Mouse (Mus musculus): ENCODE results near the gene Smarcc1.

Gene Smarcc1

DNA sequence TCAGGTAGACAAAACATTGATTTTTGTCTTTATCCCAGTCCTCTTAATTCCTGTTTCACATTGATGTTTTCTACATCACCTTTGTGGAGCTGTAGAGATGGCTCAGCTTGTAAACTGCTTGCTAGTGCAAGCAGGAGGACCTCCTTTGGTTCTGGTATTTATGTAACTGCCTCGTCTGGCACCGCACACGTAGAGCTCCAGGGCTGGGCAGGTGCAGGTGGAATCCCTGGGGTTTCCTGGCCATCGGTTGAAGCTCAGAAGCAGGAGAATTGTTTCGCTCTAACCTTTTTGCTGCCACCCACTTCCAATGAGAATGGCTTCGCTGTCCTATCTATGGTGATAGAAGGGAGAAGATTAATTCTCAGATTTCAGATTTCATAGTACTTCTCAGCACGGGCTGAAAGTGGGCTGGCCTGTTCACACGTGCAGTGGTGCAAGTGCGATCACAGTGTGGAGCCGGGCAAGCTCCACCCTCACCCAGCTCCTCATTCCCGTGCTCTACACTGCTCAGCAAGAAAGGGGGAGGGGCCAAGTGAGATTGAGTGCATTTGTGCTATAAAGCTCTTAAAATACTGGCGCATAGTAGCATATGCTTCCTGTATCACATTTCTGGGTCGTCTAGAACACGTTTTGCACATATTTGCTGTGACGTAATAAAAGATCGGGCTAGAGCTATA is 113.0 kb downstream of the Smarcc1 start:
- DNase-seq (ENCODE audit: low read depth, low spot score) = no peak

DNA sequence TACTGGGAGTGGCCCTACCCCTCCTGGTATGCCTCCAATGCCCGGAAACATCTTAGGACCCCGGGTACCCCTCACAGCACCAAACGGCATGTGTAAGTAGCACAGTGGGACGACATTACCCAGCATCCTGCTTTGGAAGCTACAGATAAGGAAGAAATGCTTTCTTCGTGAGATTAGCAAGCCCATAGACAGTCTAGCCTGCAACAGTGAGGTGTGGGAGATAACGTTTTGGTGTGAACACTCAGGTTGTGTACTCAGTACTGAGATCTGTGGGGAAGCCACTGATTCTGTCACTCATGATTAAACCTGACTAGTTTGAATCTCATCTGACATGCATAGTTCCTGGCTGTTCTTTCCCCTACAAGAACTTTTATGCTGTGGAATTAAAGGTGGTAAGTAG is 117.5 kb downstream of the Smarcc1 start:
- no peak for DNase-seq (ENCODE audit: low read depth, low spot score)

- DNase-seq (ENCODE audit: low read depth, low spot score) = no peak
These were observed 125.8 kb downstream of the Smarcc1 start, which contains the start of gene Cspg5 for GRCm38 (mm10) chr9:110243221-110243833. Gene Cspg5 (plus strand): TSS chr9:110243783.

- DNase-seq (ENCODE audit: low read depth, low spot score) = no peak
These were observed 127.0 kb downstream of the Smarcc1 start for GRCm38 (mm10) chr9:110244567-110244888.

DNA sequence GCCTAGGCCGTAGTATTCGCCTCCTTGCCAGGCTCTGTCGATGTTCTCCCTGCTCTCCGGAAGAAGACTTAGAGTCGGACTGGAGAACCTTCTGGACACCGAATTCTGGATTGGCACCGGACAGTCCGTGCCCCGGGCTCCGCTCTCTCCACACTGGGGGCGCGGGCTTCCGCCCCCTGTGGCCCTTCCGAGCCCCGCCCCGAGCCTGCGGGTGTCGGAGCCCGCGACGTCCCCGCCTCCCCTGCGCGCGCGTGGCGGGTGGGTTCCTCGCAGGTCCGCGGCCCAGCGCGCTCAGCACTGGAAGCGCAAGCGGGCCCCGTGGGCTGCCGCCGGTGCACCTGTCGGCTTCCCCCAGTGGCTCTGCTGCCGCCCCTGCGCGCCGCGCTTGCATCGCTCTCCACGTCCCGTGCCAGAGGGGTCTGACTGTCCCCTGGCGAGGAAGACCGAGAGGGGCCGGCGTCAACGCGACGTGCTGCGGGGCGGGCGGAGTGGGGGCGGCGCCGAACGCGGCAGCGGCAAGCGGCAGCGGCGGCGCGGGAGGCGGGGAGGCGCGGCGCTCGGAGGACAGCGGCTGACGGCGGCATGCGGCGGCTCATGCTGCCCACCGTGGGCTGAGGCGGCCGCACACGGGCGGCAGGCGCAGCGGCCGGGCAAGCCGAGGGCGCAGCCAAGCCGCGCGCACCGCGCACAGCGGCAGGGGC is 127.5 kb downstream of the Smarcc1 start:
- no peak for DNase-seq (ENCODE audit: low read depth, low spot score)

DNA sequence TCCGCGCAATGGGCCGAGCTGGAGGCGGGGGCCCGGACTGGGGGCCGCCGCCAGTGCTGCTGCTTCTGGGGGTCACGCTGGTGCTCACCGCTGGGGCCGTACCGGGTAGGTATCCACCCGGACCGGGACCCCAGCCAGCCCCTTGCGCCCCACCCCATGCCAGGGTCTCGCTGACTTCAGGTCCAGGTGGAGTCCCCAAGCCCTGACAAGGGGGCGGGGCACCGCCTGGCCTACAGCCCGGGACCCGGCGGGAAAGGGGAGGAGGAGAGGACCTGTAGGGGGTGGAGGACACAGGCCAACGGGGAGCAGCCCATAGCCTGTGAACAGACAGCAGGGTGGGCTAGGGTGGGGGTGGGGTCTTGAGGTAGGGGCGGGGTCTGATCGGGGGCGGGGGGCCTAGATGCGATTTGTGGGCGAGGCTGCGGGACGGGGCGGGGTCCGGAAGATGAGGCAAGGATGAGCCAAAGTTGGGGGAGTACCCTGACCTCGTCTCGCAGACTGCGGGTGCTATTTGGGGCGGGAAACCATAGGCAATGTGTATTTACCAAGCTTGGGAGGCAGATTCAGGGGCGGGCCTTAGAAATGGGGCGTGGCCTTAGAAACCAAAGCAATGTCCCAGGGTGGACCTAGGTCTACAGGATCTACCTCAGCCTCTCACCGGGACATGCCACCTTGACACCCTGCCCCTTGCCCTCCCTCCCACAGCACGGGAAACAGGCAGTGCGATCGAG is 128.2 kb downstream of the Smarcc1 start:
- no peak for DNase-seq (ENCODE audit: low read depth, low spot score)

- DNase-seq (ENCODE audit: low read depth, low spot score) = no peak
These were observed 128.8 kb downstream of the Smarcc1 start for GRCm38 (mm10) chr9:110246321-110246640.

- no peak for DNase-seq (ENCODE audit: low read depth, low spot score)
These were observed 129.5 kb downstream of the Smarcc1 start for GRCm38 (mm10) chr9:110247049-110247448.

DNA sequence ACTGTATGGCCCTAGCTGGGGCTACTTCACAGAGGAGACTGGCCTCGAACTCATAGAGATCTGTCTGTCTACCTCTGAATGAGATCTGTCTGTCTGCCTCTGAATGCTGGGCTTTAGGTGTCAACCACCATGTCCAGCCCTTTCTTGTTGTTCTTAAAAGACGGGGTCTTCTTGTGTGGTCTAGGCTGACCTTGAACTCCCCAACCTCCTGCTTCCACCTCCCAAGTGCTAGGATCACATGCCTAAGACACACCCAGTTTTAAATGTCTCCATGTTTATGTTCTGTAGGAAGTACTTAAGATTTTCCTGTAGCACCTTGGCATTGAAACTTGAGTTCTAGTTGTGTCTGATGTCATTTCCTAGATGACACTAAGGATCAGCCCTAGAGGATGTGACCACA is 131.4 kb downstream of the Smarcc1 start:
- DNase-seq (ENCODE audit: low read depth, low spot score) = no peak

DNA sequence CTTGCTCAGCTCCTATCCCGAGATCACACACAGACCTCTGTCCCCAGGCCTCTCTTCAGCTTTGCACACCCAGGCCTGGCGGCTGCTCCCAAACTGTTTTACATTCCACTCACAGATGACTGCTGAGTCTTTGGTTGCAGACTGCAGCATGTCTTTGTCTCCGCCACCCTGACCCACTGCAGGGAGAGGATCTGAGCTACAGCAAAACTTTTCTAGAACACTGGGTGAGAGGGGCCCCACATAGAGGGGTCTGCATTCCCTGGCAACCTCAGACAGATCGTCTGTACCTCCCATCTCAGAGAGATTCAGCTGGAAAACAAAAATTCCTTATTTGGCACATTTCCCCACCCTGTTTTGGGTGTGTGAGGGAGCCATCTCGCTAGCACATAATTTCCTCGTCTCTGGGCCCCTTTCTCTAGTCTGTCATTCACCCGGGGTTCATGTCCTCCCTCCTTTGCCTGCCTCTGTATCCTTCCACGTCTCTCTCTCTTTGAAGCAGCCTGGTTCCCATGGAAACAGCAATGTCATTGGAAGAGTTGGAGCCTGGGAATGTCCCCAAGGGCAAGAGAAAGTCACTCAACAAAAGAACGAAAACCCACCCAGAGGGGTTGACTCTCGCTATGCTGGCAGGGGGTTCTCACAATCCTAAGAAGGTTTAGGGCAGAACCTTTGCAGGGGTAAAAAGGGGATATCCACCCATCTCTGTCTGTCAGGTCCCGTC is 132.5 kb downstream of the Smarcc1 start:
- DNase-seq (ENCODE audit: low read depth, low spot score) = no peak

DNA sequence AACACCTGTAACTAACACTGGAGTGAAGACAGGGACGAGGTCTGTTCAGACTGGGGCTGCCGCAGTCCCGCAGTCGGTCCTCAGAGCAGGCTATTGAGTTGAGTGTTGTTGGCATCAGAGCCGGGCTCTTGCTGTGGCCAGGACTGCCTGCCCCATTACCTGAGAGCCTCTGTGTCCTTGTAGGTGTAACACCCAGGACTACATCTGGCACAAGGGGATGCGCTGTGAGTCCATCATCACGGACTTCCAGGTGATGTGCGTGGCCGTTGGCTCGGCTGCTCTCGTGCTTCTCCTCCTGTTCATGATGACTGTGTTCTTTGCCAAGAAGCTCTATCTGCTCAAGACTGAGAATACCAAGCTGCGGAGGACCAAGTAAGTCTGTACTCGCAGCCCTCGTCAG is 133.3 kb downstream of the Smarcc1 start:
- DNase-seq (ENCODE audit: low read depth, low spot score) = no peak

- no peak for DNase-seq (ENCODE audit: low read depth, low spot score)
These were observed 138.0 kb downstream of the Smarcc1 start for GRCm38 (mm10) chr9:110255407-110256019.

GRCm38 (mm10) chr9:110258646-110259045 is 141.1 kb downstream of the Smarcc1 start:
- DNase-seq (ENCODE audit: low read depth, low spot score) = no peak

DNA sequence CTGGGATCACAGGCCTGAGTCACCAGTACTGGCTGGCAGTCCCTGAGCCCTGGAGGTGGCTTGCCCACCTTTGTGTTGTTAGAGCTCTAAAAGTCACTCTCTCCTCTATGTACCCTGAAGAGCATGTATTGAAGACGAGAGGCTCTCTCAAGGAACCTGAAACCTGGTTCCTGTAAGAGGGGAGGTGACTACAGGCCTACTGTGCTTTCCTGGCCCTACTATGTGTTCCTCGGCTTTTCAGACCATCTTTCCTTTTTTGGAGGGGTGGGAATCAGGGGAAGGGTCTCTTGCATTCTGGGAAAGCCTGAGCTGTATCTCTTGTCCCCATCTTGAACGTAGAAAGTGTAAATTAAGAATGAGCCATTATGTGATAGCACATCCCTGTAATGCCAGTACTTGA is 141.6 kb downstream of the Smarcc1 start:
- no peak for DNase-seq (ENCODE audit: low read depth, low spot score)

DNA sequence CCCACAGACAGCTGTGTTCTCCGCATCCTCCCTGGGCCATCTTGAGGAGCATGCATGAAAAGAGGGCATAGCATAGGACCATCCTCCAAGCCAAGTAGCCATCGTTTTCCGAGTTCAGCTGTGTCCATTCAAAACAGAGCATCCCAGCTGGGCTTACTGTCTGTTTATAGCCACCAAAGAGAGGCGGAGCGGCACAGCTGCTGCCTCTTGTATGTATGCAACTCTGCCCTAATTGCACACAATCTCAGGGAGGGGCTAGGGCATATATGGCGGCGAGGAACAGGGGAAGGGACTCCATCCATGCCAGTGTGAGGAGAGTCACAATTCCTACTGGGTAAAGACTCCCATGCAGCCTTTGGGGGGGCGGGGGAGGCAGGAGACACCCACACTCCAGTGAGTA is 145.7 kb downstream of the Smarcc1 start:
- no peak for DNase-seq (ENCODE audit: low read depth, low spot score)

GRCm38 (mm10) chr9:110264991-110265390 is 147.5 kb downstream of the Smarcc1 start:
- no peak for DNase-seq (ENCODE audit: low read depth, low spot score)

GRCm38 (mm10) chr9:110268416-110268815 is 150.9 kb downstream of the Smarcc1 start:
- no peak for DNase-seq (ENCODE audit: low read depth, low spot score)

DNA sequence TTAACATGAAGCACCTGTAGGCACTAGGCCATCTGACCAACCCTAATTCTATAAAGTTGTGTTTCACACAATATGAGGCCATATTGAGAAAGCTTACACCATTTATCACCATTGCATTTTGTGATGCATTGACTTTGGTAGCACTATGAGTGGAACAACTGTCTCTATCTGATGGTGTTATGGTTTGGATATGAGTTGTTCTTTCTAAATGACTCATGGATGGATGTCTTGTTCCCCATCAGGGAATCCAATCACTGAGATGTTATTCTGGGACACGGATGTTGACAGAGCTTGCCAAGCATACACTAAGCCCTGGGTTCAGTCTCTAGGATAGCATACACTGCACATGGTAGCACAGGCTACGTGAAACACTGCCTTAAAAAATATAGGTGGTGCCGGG is 154.8 kb downstream of the Smarcc1 start:
- no peak for DNase-seq (ENCODE audit: low read depth, low spot score)

DNA sequence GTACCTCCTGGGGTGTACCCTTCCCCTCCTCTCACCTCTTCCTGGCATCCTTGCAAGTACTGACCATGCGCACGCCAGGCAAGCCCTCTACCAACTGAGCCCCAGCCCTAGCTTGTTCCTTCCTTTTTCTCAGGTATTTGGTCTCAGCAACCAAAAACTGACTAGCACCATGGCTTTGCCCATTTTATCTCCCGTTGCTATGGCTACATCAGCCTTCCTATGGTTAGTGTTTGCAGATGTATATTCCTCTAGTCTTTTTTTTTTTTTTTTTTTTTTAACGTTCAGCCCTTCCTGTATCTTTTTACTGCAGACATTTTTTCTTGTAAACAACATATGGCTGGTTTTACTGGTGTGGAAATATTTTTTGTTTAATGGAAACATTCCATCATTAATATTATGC is 156.0 kb downstream of the Smarcc1 start:
- DNase-seq (ENCODE audit: low read depth, low spot score) = no peak

- DNase-seq (ENCODE audit: low read depth, low spot score) = no peak
These were observed 158.4 kb downstream of the Smarcc1 start for GRCm38 (mm10) chr9:110275882-110276281.

- DNase-seq (ENCODE audit: low read depth, low spot score) = no peak
These were observed 159.9 kb downstream of the Smarcc1 start for GRCm38 (mm10) chr9:110277431-110277881.
